Mouse (Mus musculus): ENCODE data around the gene Rabgap1. TPM values are rescaled to one million over a fixed set of nuclear protein-coding genes. Genes with fewer than 3 reads are reported as not detected.
A peak's percentile ranks its signal among the peaks of the same experiment; 100 is the strongest.

Gene Rabgap1
- polyA plus RNA-seq (2016; fragmentation: Nextera tagmentation; extraction: Ambion mirVana), result 45.4 and 47.8 TPM in 2 replicates

- no peaks in the 10 kb centered on the region for H3K9me3 ChIP-seq
- DNase-seq (ENCODE audit: low spot score), result peak; percentile 98
- under 1% methylated on average over 51 of the region's 51 CpGs for WGBS
These were observed at the start of gene Rabgap1, which contains the start of the genes Zbtb26 and Zbtb6 for GRCm38 (mm10) chr2:37442611-37443591. Rabgap1 (plus strand) TSS chr2:37443279. Zbtb26 (minus strand) TSS chr2:37443135. Zbtb6 (minus strand) TSS chr2:37443171.

DNA sequence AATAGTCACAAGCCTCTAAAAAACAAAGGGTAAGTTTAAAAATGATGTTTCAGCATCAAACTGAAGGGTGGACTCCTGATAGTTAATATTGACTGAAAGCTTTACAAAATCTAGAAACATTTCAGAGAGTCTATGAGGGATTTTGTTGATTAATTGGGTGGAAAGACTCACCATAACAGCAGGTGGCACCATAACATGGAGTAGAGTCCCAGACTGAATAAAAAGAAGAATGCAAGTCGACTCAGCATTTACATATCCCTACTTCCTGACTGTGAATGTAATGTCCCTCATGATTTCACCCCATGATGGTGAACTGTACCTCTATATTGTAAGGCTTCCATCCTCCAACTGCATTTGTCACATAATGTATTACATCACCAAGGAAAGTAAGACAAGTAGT, 47.5 kb upstream of the Rabgap1 start:
- 82% methylated on average over 1 of the region's 1 CpGs for WGBS
- Histone ChIP-seq H3K27ac (replicated peaks) (no peak overlapping the region), H3K36me3 (replicated peaks) (peaks cover 82% of the 10 kb centered on the region), H3K27me3 (replicated peaks; ENCODE audit: low read depth, poor library complexity, severe bottlenecking) (no peaks in the 10 kb centered on the region), H3K4me1 (no peaks in the 10 kb centered on the region), H3K4me3 (no peak overlapping the region), H3K9me3 (no peaks in the 10 kb centered on the region)
- no peak for DNase-seq (ENCODE audit: low spot score)

More at GRCm38 (mm10) chr2:37442611-37443591, at the start of gene Rabgap1, which contains the start of the genes Zbtb26 and Zbtb6:
- Histone ChIP-seq H3K36me3 (replicated peaks) (peaks cover 14% of the 10 kb centered on the region; the same call in 1 of the 2 replicates), H3K4me1 (peaks cover 23% of the 10 kb centered on the region), H3K27ac (replicated peaks) (peak within 1 kb of the TSS; percentile 96), H3K27me3 (replicated peaks; ENCODE audit: low read depth, poor library complexity, severe bottlenecking) (no peaks in the 10 kb centered on the region), H3K4me3 (peak within 1 kb of the TSS; percentile 85)

DNA sequence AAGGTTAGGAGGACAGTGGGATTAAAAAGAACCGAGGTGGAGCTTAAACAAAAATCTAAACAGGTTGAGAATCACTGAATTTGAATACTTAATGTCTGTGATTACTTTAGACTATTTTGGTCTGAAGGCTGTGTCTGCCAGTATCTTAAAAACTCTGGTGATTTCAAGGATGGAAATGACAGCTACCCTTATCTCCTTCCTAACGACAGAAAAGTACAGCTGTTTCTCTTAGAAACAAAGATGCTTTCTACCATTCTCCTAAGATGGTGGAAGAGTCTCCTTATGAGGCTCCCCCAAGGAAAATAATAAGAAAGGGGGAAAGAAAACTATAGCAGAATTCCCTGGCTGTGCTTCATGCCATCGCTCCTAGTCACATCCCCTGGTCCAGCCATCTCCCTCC, 21.2 kb upstream of the Rabgap1 start:
- no peak for DNase-seq (ENCODE audit: low spot score)
- Histone ChIP-seq H3K27me3 (replicated peaks; ENCODE audit: low read depth, poor library complexity, severe bottlenecking) (no peaks in the 10 kb centered on the region), H3K27ac (replicated peaks) (peak overlapping the region; percentile 98), H3K4me3 (peak overlapping the region; percentile 95), H3K4me1 (peaks cover 16% of the 10 kb centered on the region), H3K9me3 (no peaks in the 10 kb centered on the region), H3K36me3 (replicated peaks) (peaks cover 32% of the 10 kb centered on the region)
- WGBS, result 10% methylated on average over 3 of the region's 3 CpGs

- peaks cover 34% of the 10 kb centered on the region for H3K36me3 ChIP-seq (replicated peaks)
- H3K27me3 ChIP-seq (replicated peaks; ENCODE audit: low read depth, poor library complexity, severe bottlenecking), result no peaks in the 10 kb centered on the region
- H3K4me1 ChIP-seq, result peaks cover 16% of the 10 kb centered on the region
- H3K27ac ChIP-seq (replicated peaks), result peak within 1 kb of the TSS; percentile 98
- H3K9me3 ChIP-seq, result no peaks in the 10 kb centered on the region
- WGBS, result under 1% methylated on average over 71 of the region's 75 CpGs
- peak; percentile 96 for DNase-seq (ENCODE audit: low spot score)
- H3K4me3 ChIP-seq, result peak within 1 kb of the TSS; percentile 95
These were observed 20.5 kb upstream of the Rabgap1 start, which contains the start of gene Rc3h2 for GRCm38 (mm10) chr2:37422306-37423304. Rc3h2 (minus strand) TSS chr2:37422903.

GRCm38 (mm10) chr2:37423671-37424070, 19.4 kb upstream of the Rabgap1 start:
- Histone ChIP-seq H3K4me3 (0 out of 2 replicates have a peak overlapping the region, but pooled peaks have one; percentile 95), H3K9me3 (no peaks in the 10 kb centered on the region), H3K27me3 (replicated peaks; ENCODE audit: low read depth, poor library complexity, severe bottlenecking) (no peaks in the 10 kb centered on the region), H3K36me3 (replicated peaks) (peaks cover 35% of the 10 kb centered on the region), H3K4me1 (peaks cover 16% of the 10 kb centered on the region), H3K27ac (replicated peaks) (no peak overlapping the region)
- no peak for DNase-seq (ENCODE audit: low spot score)
- WGBS, result 65% methylated on average over 3 of the region's 3 CpGs

GRCm38 (mm10) chr2:37430593-37431464, 12.2 kb upstream of the Rabgap1 start:
- H3K4me3 ChIP-seq, result peak overlapping the region; percentile 90
- peak; percentile 86 for DNase-seq (ENCODE audit: low spot score)
- peaks cover 17% of the 10 kb centered on the region for H3K4me1 ChIP-seq
- WGBS, result under 1% methylated on average over 38 of the region's 38 CpGs
- H3K36me3 ChIP-seq (replicated peaks), result peaks cover 36% of the 10 kb centered on the region
- peak overlapping the region; percentile 95 for H3K27ac ChIP-seq (replicated peaks)
- H3K27me3 ChIP-seq (replicated peaks; ENCODE audit: low read depth, poor library complexity, severe bottlenecking), result no peaks in the 10 kb centered on the region
- no peaks in the 10 kb centered on the region for H3K9me3 ChIP-seq

DNA sequence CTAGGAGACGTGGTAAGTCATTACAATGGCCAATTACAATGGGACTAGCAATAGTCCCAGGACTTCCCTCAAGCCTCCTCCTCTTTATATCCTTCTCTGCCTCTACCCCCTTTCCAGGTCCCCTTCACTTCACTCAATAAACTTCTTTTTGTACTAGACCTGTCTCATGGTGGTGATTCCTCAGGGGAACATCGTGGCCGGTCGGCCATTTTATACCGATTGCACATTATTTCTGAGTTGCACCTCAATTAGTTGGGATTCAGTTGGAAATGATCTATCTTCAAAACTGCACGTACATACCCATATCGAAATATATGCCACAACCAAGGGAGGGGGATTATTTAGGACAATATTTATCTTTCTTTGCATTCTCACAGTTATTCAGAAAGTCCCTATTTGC, 11.5 kb upstream of the Rabgap1 start:
- Histone ChIP-seq H3K27me3 (replicated peaks; ENCODE audit: low read depth, poor library complexity, severe bottlenecking) (no peaks in the 10 kb centered on the region), H3K36me3 (replicated peaks) (peaks cover 44% of the 10 kb centered on the region), H3K4me3 (peak overlapping the region; percentile 90), H3K9me3 (no peaks in the 10 kb centered on the region), H3K27ac (replicated peaks) (peak overlapping the region; percentile 95), H3K4me1 (peaks cover 17% of the 10 kb centered on the region)
- WGBS, result 33% methylated on average over 7 of the region's 7 CpGs
- peak; percentile 23 for DNase-seq (ENCODE audit: low spot score)

- Histone ChIP-seq H3K27me3 (replicated peaks; ENCODE audit: low read depth, poor library complexity, severe bottlenecking) (no peaks in the 10 kb centered on the region), H3K4me1 (peaks cover 14% of the 10 kb centered on the region), H3K27ac (replicated peaks) (peak overlapping the region; percentile 97), H3K36me3 (replicated peaks) (peaks cover 10% of the 10 kb centered on the region; the same call in 1 of the 2 replicates), H3K9me3 (no peaks in the 10 kb centered on the region), H3K4me3 (peak overlapping the region; percentile 99)
- peak; percentile 97 for DNase-seq (ENCODE audit: low spot score)
- WGBS, result 9% methylated on average over 44 of the region's 44 CpGs
These were observed 8.7 kb downstream of the Rabgap1 start for GRCm38 (mm10) chr2:37451667-37452375.

GRCm38 (mm10) chr2:37452376-37452760, 9.3 kb downstream of the Rabgap1 start:
- H3K4me3 ChIP-seq, result peak overlapping the region; percentile 99
- WGBS, result under 1% methylated on average over 24 of the region's 24 CpGs
- H3K4me1 ChIP-seq, result peaks cover 14% of the 10 kb centered on the region
- peak overlapping the region; percentile 97 for H3K27ac ChIP-seq (replicated peaks)
- no peaks in the 10 kb centered on the region for H3K9me3 ChIP-seq
- DNase-seq (ENCODE audit: low spot score), result no peak
- H3K36me3 ChIP-seq (replicated peaks), result peaks cover 10% of the 10 kb centered on the region; the same call in 1 of the 2 replicates
- H3K27me3 ChIP-seq (replicated peaks; ENCODE audit: low read depth, poor library complexity, severe bottlenecking), result no peaks in the 10 kb centered on the region

- Histone ChIP-seq H3K27ac (replicated peaks) (no peak overlapping the region), H3K36me3 (replicated peaks) (peaks cover 24% of the 10 kb centered on the region), H3K9me3 (no peaks in the 10 kb centered on the region), H3K27me3 (replicated peaks; ENCODE audit: low read depth, poor library complexity, severe bottlenecking) (no peaks in the 10 kb centered on the region), H3K4me3 (no peak overlapping the region), H3K4me1 (no peaks in the 10 kb centered on the region)
- WGBS, result 97% methylated on average over 4 of the region's 4 CpGs
- DNase-seq (ENCODE audit: low spot score), result no peak
These were observed 17.6 kb downstream of the Rabgap1 start for GRCm38 (mm10) chr2:37460707-37461106.

DNA sequence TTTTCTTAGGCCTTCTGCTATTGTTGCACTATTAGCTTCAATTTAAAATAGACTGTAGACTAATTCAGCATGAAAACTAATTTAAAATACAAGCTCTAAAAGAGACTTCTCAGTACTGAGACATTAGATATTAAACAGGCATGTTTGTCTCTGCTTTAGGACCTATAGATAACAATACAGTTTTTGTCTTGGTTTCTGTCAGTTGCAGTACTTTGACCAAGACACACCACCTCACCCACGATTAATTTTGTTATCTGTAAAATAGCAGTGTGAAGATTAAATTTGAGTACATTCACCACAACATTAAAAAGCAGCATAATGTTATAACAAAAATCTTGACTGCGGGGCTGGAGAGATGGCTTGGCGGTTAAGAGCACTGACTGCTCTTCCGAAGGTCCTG, 23.2 kb downstream of the Rabgap1 start:
- Histone ChIP-seq H3K4me3 (no peak overlapping the region), H3K36me3 (replicated peaks) (peaks cover 33% of the 10 kb centered on the region), H3K27me3 (replicated peaks; ENCODE audit: low read depth, poor library complexity, severe bottlenecking) (no peaks in the 10 kb centered on the region), H3K27ac (replicated peaks) (no peak overlapping the region), H3K4me1 (no peaks in the 10 kb centered on the region), H3K9me3 (no peaks in the 10 kb centered on the region)
- WGBS, result 97% methylated on average over 4 of the region's 4 CpGs
- no peak for DNase-seq (ENCODE audit: low spot score)

Data from embryonic facial prominence, embryonic 10.5 days (tissue).